Mouse (Mus musculus): ENCODE results near the gene Spock2. TPM values are rescaled to one million over a fixed set of nuclear protein-coding genes. Genes with fewer than 3 reads are reported as not detected.

Gene Spock2
- polyA plus RNA-seq (2016; fragmentation: Nextera tagmentation; extraction: Ambion mirVana) = 10.8 and 11.7 TPM in 2 replicates

DNA sequence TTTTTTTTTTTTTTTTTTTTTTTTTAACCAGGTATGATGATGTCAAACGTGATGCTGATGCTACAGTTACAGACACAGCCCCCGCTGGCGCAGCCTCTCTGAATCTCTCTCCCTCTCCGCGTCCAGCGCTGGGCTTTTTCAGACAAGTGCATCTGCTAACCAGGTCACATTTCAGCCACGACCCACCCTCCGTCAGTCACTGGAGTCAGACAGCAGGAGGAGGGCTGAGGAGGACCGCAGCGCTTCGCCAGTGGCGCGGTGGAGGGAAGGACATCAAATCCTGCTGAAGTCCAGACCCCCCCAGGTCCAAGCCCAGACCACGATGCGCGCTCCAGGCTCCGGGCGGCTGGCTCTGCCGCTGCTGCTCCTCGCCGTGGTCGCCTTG lies at the start of gene Spock2:
Gene Spock2, plus strand, starts transcription at position 74 of the 385 bp plus-strand sequence.
- Histone ChIP-seq H3K36me3 (no peaks in the 10 kb centered on the region), H3K4me3 (peak within 1 kb of the TSS; percentile 57), H3K9me3 (no peaks in the 10 kb centered on the region), H3K9ac (peak within 1 kb of the TSS; percentile 59), H3K27me3 (peaks cover 59% of the 10 kb centered on the region), H3K27ac (peak within 1 kb of the TSS; percentile 11; the same call in 1 of the 2 replicates), H3K4me2 (replicated peaks) (peak within 1 kb of the TSS; percentile 99), H3K4me1 (peaks cover 12% of the 10 kb centered on the region)
- under 1% methylated on average over 22 of the region's 22 CpGs for WGBS
- peak; percentile 43; the same call in 1 of the 2 replicates for ATAC-seq (ENCODE audit: insufficient number of reproducible peaks, insufficient read depth, low FRiP score, low TSS enrichment)

- H3K27ac ChIP-seq = no peak overlapping the region
- ATAC-seq (ENCODE audit: insufficient number of reproducible peaks, insufficient read depth, low FRiP score, low TSS enrichment) = no peak
- WGBS = 87% methylated on average over 5 of the region's 5 CpGs
- H3K9ac ChIP-seq = no peak overlapping the region
- H3K27me3 ChIP-seq = no peaks in the 10 kb centered on the region
- no peak overlapping the region for H3K4me3 ChIP-seq
- no peak overlapping the region for H3K4me2 ChIP-seq (replicated peaks)
- peaks cover 7% of the 10 kb centered on the region for H3K9me3 ChIP-seq
- H3K4me1 ChIP-seq = no peaks in the 10 kb centered on the region
- peaks cover 9% of the 10 kb centered on the region for H3K36me3 ChIP-seq
Measured at GRCm38 (mm10) chr10:60062173-60062572, 43.8 kb upstream of the Spock2 start.

GRCm38 (mm10) chr10:60062931-60063330 lies 43.1 kb upstream of the Spock2 start:
- H3K9ac ChIP-seq = no peak overlapping the region
- 44% methylated on average over 5 of the region's 5 CpGs for WGBS
- no peak overlapping the region for H3K4me3 ChIP-seq
- H3K27ac ChIP-seq = no peak overlapping the region
- H3K9me3 ChIP-seq = peaks cover under 1% of the 10 kb centered on the region; the same call in 1 of the 2 replicates
- no peak overlapping the region for H3K4me2 ChIP-seq (replicated peaks)
- no peaks in the 10 kb centered on the region for H3K4me1 ChIP-seq
- no peak for ATAC-seq (ENCODE audit: insufficient number of reproducible peaks, insufficient read depth, low FRiP score, low TSS enrichment)
- H3K27me3 ChIP-seq = no peaks in the 10 kb centered on the region
- H3K36me3 ChIP-seq = peaks cover 9% of the 10 kb centered on the region

DNA sequence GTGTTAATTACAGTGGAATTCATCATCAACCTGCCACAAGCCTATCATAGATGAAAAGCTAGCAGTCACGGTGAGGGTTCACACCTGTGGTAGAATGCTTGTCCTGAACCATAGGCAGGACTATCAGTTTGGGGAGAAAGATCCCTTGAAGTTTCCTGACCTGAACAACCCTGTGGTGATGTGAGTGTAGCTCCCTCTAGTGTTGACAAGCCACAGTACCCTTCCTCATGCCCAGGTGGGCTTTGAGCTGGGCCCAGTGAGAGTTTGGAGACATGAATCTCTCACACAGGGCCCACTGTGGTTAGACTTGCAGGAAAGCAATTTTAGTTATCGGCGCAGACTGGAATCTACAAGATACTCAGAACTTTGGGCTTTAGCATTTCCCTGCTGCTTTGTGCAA lies 39.5 kb upstream of the Spock2 start:
- H3K36me3 ChIP-seq = peaks cover 9% of the 10 kb centered on the region
- 78% methylated on average over 3 of the region's 3 CpGs for WGBS
- no peaks in the 10 kb centered on the region for H3K9me3 ChIP-seq
- no peaks in the 10 kb centered on the region for H3K4me1 ChIP-seq
- H3K4me2 ChIP-seq (replicated peaks) = no peak overlapping the region
- no peaks in the 10 kb centered on the region for H3K27me3 ChIP-seq
- H3K27ac ChIP-seq = no peak overlapping the region
- ATAC-seq (ENCODE audit: insufficient number of reproducible peaks, insufficient read depth, low FRiP score, low TSS enrichment) = no peak
- H3K9ac ChIP-seq = no peak overlapping the region
- H3K4me3 ChIP-seq = no peak overlapping the region

DNA sequence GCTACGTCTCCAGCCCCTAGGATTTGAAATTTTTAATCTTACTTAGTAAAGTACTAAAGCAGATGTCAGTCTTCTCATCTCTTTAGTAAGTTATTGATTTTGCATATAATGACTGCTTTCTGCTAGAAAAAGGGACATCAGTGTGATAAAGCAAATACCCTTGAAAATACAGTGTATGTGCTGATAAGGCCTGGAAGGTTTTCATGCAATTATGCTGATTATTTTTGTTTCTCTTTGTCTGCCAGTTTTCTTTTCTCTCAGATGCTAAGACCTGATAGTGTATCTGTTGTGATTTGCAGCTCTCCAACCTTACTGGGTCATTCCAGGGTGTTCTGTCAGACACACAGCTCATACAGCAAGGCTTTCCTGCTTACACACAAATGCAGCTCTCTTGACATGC lies 30.9 kb upstream of the Spock2 start:
- Histone ChIP-seq H3K4me2 (replicated peaks) (no peak overlapping the region), H3K9me3 (no peaks in the 10 kb centered on the region), H3K4me3 (no peak overlapping the region), H3K27me3 (no peaks in the 10 kb centered on the region), H3K36me3 (no peaks in the 10 kb centered on the region), H3K9ac (no peak overlapping the region), H3K4me1 (peaks cover 12% of the 10 kb centered on the region), H3K27ac (no peak overlapping the region)
- WGBS = 84% methylated on average over 1 of the region's 1 CpGs
- ATAC-seq (ENCODE audit: insufficient number of reproducible peaks, insufficient read depth, low FRiP score, low TSS enrichment) = no peak

GRCm38 (mm10) chr10:60077226-60077625 lies 28.8 kb upstream of the Spock2 start:
- Histone ChIP-seq H3K27ac (no peak overlapping the region), H3K36me3 (no peaks in the 10 kb centered on the region), H3K27me3 (no peaks in the 10 kb centered on the region), H3K4me1 (peaks cover 30% of the 10 kb centered on the region), H3K9me3 (no peaks in the 10 kb centered on the region), H3K4me3 (no peak overlapping the region), H3K4me2 (replicated peaks) (no peak overlapping the region), H3K9ac (no peak overlapping the region)
- 94% methylated on average over 7 of the region's 7 CpGs for WGBS
- ATAC-seq (ENCODE audit: insufficient number of reproducible peaks, insufficient read depth, low FRiP score, low TSS enrichment) = no peak

- Histone ChIP-seq H3K36me3 (no peaks in the 10 kb centered on the region), H3K27me3 (no peaks in the 10 kb centered on the region), H3K9me3 (no peaks in the 10 kb centered on the region), H3K9ac (no peak overlapping the region), H3K27ac (0 out of 2 replicates have a peak overlapping the region, but pooled peaks have one; percentile 11), H3K4me3 (no peak overlapping the region), H3K4me2 (replicated peaks) (no peak overlapping the region), H3K4me1 (peaks cover 30% of the 10 kb centered on the region)
- WGBS = 72% methylated on average over 18 of the region's 18 CpGs
- no peak for ATAC-seq (ENCODE audit: insufficient number of reproducible peaks, insufficient read depth, low FRiP score, low TSS enrichment)
Measured at GRCm38 (mm10) chr10:60077736-60078560, 28.1 kb upstream of the Spock2 start.

DNA sequence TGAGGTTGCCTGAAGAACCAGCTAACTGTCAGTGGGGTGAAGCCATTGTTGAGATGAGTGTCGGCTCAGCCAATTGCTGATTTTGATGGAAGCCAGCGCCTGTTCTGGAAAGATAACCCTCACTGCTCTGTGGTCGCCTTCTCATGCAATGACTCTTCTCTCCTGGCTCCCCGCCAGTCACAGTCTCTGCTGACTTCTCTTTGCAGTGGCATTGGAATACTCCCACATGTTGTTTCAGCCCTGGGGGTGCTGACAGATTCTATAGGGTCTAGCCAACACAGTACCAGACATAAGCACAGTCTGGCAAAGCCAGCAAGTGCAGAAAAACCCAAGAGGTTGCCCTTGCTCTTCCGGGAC lies 27.5 kb upstream of the Spock2 start:
- Histone ChIP-seq H3K9me3 (no peaks in the 10 kb centered on the region), H3K4me1 (peaks cover 30% of the 10 kb centered on the region), H3K36me3 (no peaks in the 10 kb centered on the region), H3K4me3 (no peak overlapping the region), H3K4me2 (replicated peaks) (no peak overlapping the region), H3K9ac (no peak overlapping the region), H3K27ac (no peak overlapping the region), H3K27me3 (no peaks in the 10 kb centered on the region)
- 66% methylated on average over 5 of the region's 5 CpGs for WGBS
- no peak for ATAC-seq (ENCODE audit: insufficient number of reproducible peaks, insufficient read depth, low FRiP score, low TSS enrichment)

DNA sequence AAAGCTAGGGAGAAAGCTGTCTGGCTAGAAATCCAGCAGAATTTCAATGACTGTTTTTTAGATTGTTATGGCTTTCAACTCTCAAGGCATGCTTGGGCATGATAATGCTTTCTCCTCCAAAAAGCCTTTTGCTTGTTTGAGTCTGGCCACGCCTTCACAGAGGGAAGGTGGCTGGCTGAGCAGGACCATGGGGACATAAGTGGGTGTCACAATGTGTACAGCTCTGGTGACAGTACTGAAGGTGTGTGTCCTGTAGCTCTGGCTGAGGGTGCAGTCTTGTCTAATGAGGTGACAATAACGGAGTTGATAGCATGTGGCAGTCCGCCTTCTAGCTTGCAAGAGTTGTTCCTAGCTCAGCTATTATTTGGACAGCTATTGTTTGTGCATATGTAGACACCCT lies 25.8 kb upstream of the Spock2 start:
- Histone ChIP-seq H3K27me3 (no peaks in the 10 kb centered on the region), H3K4me3 (no peak overlapping the region), H3K9me3 (no peaks in the 10 kb centered on the region), H3K4me1 (peaks cover 30% of the 10 kb centered on the region), H3K9ac (no peak overlapping the region), H3K36me3 (no peaks in the 10 kb centered on the region), H3K27ac (0 out of 2 replicates have a peak overlapping the region, but pooled peaks have one; percentile 73), H3K4me2 (replicated peaks) (no peak overlapping the region)
- WGBS = 71% methylated on average over 3 of the region's 3 CpGs
- ATAC-seq (ENCODE audit: insufficient number of reproducible peaks, insufficient read depth, low FRiP score, low TSS enrichment) = no peak

DNA sequence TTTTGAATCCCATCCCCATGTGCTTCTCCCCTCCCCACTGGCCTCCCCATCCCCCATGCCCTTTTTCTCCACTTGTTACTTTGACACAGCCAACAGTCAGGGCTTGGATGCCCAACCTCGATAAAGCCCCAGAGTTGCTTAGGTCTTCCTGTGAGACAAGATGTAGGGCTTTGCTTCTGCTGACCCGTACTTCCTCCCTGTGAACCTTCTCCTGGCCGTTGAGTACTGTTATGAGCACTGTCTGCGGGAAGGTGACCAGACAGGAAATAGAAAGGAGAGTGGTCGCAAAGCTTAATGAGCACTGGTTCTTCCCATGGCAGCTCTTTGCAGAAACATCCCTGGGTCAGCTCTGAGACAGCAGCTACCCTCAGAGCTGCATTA lies 25.4 kb upstream of the Spock2 start:
- no peak overlapping the region for H3K4me2 ChIP-seq (replicated peaks)
- peaks cover 30% of the 10 kb centered on the region for H3K4me1 ChIP-seq
- H3K9ac ChIP-seq = no peak overlapping the region
- H3K36me3 ChIP-seq = no peaks in the 10 kb centered on the region
- 38% methylated on average over 5 of the region's 5 CpGs for WGBS
- no peaks in the 10 kb centered on the region for H3K9me3 ChIP-seq
- peak overlapping the region; percentile 73; the same call in 1 of the 2 replicates for H3K27ac ChIP-seq
- H3K27me3 ChIP-seq = no peaks in the 10 kb centered on the region
- H3K4me3 ChIP-seq = no peak overlapping the region
- no peak for ATAC-seq (ENCODE audit: insufficient number of reproducible peaks, insufficient read depth, low FRiP score, low TSS enrichment)

GRCm38 (mm10) chr10:60080982-60081825 lies 24.8 kb upstream of the Spock2 start:
- 63% methylated on average over 21 of the region's 21 CpGs for WGBS
- no peak overlapping the region for H3K4me2 ChIP-seq (replicated peaks)
- H3K4me1 ChIP-seq = peaks cover 30% of the 10 kb centered on the region
- no peak for ATAC-seq (ENCODE audit: insufficient number of reproducible peaks, insufficient read depth, low FRiP score, low TSS enrichment)
- H3K9ac ChIP-seq = no peak overlapping the region
- no peaks in the 10 kb centered on the region for H3K36me3 ChIP-seq
- peak overlapping the region; percentile 73 for H3K27ac ChIP-seq
- H3K27me3 ChIP-seq = no peaks in the 10 kb centered on the region
- no peaks in the 10 kb centered on the region for H3K9me3 ChIP-seq
- H3K4me3 ChIP-seq = no peak overlapping the region

GRCm38 (mm10) chr10:60081905-60082304 lies 24.1 kb upstream of the Spock2 start:
- Histone ChIP-seq H3K36me3 (no peaks in the 10 kb centered on the region), H3K27me3 (no peaks in the 10 kb centered on the region), H3K4me2 (replicated peaks) (no peak overlapping the region), H3K27ac (no peak overlapping the region), H3K4me1 (peaks cover 30% of the 10 kb centered on the region), H3K9me3 (no peaks in the 10 kb centered on the region), H3K4me3 (no peak overlapping the region), H3K9ac (no peak overlapping the region)
- no peak for ATAC-seq (ENCODE audit: insufficient number of reproducible peaks, insufficient read depth, low FRiP score, low TSS enrichment)
- WGBS = 81% methylated on average over 5 of the region's 5 CpGs
